Mouse (Mus musculus) adrenal gland, postnatal 10 days (tissue): ENCODE data around the gene Ccdc84. TPM values are rescaled to one million over a fixed set of nuclear protein-coding genes. Genes with fewer than 3 reads are reported as not detected.
A peak's percentile ranks its signal among the peaks of the same experiment; 100 is the strongest.

ENCODE experiments used
- DNase-seq: peaks from one replicate; pipeline ENCODE4 v3.0.0; 2021; ENCODE audit warnings: mixed read lengths
- microRNA-seq: library from miRNA; unstranded; fragments of <30 nt; microRNA quantifications from one replicate; pipeline ENCODE4 v1.2.0, GENCODE M21; 2021
- total RNA-seq, 2 experiments: library from RNA; stranded (reverse); gene quantifications; 2 replicates each; pipeline ENCODE4 v1.2.3; 2021

Ccdc84 gene
- total RNA-seq, 2 experiments from 2014 or later = 15.4 to 20.7 TPM

DNA sequence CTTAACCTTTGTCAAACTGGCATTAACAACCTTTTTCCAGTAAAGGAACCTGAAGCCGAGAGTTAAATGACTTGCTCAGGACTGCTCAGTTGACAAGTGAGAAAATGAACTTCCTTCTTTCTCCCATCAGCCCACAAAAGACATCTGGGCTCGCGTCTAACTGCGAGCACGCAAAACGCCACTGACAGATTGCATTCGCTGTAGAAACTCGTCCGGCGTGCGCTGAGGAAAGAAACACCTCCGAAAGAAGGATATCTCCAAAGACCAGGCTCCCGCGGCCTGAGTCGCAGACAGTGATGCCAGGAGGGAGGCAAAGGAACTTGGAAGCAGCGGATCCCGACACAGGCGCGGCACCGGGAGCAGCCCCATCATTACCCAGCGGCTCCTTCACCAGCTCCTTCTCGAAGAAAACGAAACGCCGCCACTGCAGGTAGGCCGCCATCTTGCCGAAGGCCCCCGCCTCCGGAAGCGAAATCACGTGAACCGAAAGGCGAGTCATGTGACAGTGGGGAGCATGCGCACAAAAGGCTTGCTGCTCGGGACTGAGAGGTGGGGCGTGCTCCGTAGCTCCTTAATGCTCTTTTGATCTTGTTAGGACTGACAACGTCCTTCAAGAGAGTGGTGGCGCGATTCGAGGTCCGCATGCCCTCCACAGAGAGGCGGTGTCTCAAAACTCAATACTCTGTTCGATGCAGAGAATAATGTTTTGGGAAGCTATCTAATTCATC is 57.0 kb downstream of the Ccdc84 start, which contains the start of gene Vps11:
Gene Vps11 (minus strand): TSS at position 481 of the 728 bp plus-strand sequence.
- DNase-seq = peak; percentile 97

Small RNAs within 50 kb of the gene (microRNA-seq; reads per million reads assigned to microRNA genes)
- gene Mir7085 = 1.4 reads per million

Other genes with a start within 250 kb of the Ccdc84 start
- 10 to 100 TPM; 28.2 to 32.4 TPM for gene Cbl, start 184.5 kb downstream of the Ccdc84 start, total RNA-seq
- 1 to 10 TPM; 1.5 to 1.6 TPM for gene Ccdc153, start 177.9 kb downstream of the Ccdc84 start, total RNA-seq
- under 1 TPM in 1 of 2 experiments, not detected in 1; 0.48 TPM for gene Pdzd3, start 167.1 kb downstream of the Ccdc84 start, total RNA-seq
- gene Nlrx1, start 150.0 kb downstream of the Ccdc84 start, total RNA-seq = 10 to 100 TPM; 23.1 to 30.6 TPM
- gene Abcg4, start 130.0 kb downstream of the Ccdc84 start, total RNA-seq = 10 to 100 TPM; 15.0 to 23.1 TPM
- 10 to 100 TPM; 17.3 to 24.4 TPM for gene Hinfp, start 112.9 kb downstream of the Ccdc84 start, total RNA-seq
- gene C2cd2l, start 98.3 kb downstream of the Ccdc84 start, total RNA-seq = 10 to 100 TPM; 19.3 to 25.1 TPM
- 10 to 100 TPM; 25.2 to 27.7 TPM for gene Dpagt1, start 92.5 kb downstream of the Ccdc84 start, total RNA-seq
- 10 to 100 TPM; 87.2 to 99.6 TPM for gene H2afx, start 83.9 kb downstream of the Ccdc84 start, total RNA-seq
- 100 to 1,000 TPM in 1 of 2 experiments, 10 to 100 TPM in 1; 86.7 to 101 TPM for gene Hmbs, start 74.3 kb downstream of the Ccdc84 start, total RNA-seq
- gene Vps11, start 56.9 kb downstream of the Ccdc84 start, total RNA-seq = 10 to 100 TPM; 42.3 to 47.3 TPM
- gene Hyou1, start 39.1 kb downstream of the Ccdc84 start, total RNA-seq = 100 to 1,000 TPM in 1 of 2 experiments, 10 to 100 TPM in 1; 97.2 to 121 TPM
- gene Slc37a4, start 21.7 kb downstream of the Ccdc84 start, total RNA-seq = 10 to 100 TPM; 30.6 to 44.8 TPM
- gene Rps25, start 11.4 kb downstream of the Ccdc84 start, total RNA-seq = 1,000 to 10,000 TPM; 1,303 to 1,311 TPM
- gene Trappc4, start 11.0 kb downstream of the Ccdc84 start, total RNA-seq = 10 to 100 TPM; 65.4 to 70.9 TPM
- not detected for gene Foxr1, start 22.6 kb upstream of the Ccdc84 start, total RNA-seq
- not detected for gene Upk2, start 36.4 kb upstream of the Ccdc84 start, total RNA-seq
- gene Bcl9l, start 64.3 kb upstream of the Ccdc84 start, total RNA-seq = 10 to 100 TPM; 64.6 to 72.6 TPM
- 1 to 10 TPM; 1.0 to 1.4 TPM for gene Cxcr5, start 143.3 kb upstream of the Ccdc84 start, total RNA-seq
- gene Ddx6, start 186.3 kb upstream of the Ccdc84 start, total RNA-seq = 100 to 1,000 TPM; 106 to 118 TPM